Mouse (Mus musculus): ENCODE results near the gene Syce3.
"Not testable (repeated sequence)": the region's sequence is repeated elsewhere in the genome, so short reads cannot be mapped to it uniquely, and the experiment has no call there.

Gene Syce3

GRCm38 (mm10) chr15:89410118-89410517 is at the start of gene Syce3:
TSS of gene Syce3 (minus strand) at chr15:89410503.
- no peak for DNase-seq (ENCODE audit: low spot score)

GRCm38 (mm10) chr15:89459821-89460220 is 49.5 kb upstream of the Syce3 start:
- no peak for DNase-seq (ENCODE audit: low spot score)

GRCm38 (mm10) chr15:89458942-89459341 is 48.6 kb upstream of the Syce3 start:
- DNase-seq (ENCODE audit: low spot score) = no peak

- no peak for DNase-seq (ENCODE audit: low spot score)
These were observed 45.3 kb upstream of the Syce3 start for GRCm38 (mm10) chr15:89455642-89456041.

- no peak for DNase-seq (ENCODE audit: low spot score)
These were observed 44.6 kb upstream of the Syce3 start for GRCm38 (mm10) chr15:89454857-89455256.

- DNase-seq (ENCODE audit: low spot score) = no peak
These were observed 43.7 kb upstream of the Syce3 start, which contains the start of gene Mapk8ip2 for GRCm38 (mm10) chr15:89453865-89454478. TSS of gene Mapk8ip2 (plus strand) at chr15:89453913.

- DNase-seq (ENCODE audit: low spot score) = no peak
These were observed 42.9 kb upstream of the Syce3 start for GRCm38 (mm10) chr15:89452906-89453864.

- DNase-seq (ENCODE audit: low spot score) = no peak
These were observed 32.3 kb upstream of the Syce3 start for GRCm38 (mm10) chr15:89442486-89443070.

GRCm38 (mm10) chr15:89435878-89436277 is 25.6 kb upstream of the Syce3 start:
- DNase-seq (ENCODE audit: low spot score) = no peak

- DNase-seq (ENCODE audit: low spot score) = no peak
These were observed 23.8 kb upstream of the Syce3 start for GRCm38 (mm10) chr15:89434136-89434535.

GRCm38 (mm10) chr15:89432946-89433345 is 22.6 kb upstream of the Syce3 start:
- DNase-seq (ENCODE audit: low spot score) = no peak

- DNase-seq (ENCODE audit: low spot score) = no peak
These were observed 21.5 kb upstream of the Syce3 start for GRCm38 (mm10) chr15:89431806-89432205.

GRCm38 (mm10) chr15:89431271-89431670 is 21.0 kb upstream of the Syce3 start:
- no peak for DNase-seq (ENCODE audit: low spot score)

- not testable (repeated sequence) for DNase-seq (ENCODE audit: low spot score)
These were observed 20.5 kb upstream of the Syce3 start for GRCm38 (mm10) chr15:89430771-89431170.

- no peak for DNase-seq (ENCODE audit: low spot score)
These were observed 20.0 kb upstream of the Syce3 start for GRCm38 (mm10) chr15:89430341-89430740.

GRCm38 (mm10) chr15:89429352-89430221 is 19.3 kb upstream of the Syce3 start, which contains the start of the genes C730034F03Rik, Gm44502 and Chkb:
TSS of gene C730034F03Rik (plus strand) at chr15:89429589.
TSS of gene Gm44502 (minus strand) at chr15:89429696.
TSS of gene Chkb (minus strand) at chr15:89429908.
- DNase-seq (ENCODE audit: low spot score) = peak; percentile 90

- no peak for DNase-seq (ENCODE audit: low spot score)
These were observed 18.6 kb upstream of the Syce3 start for GRCm38 (mm10) chr15:89428821-89429351.

- DNase-seq (ENCODE audit: low spot score) = no peak
These were observed 18.0 kb upstream of the Syce3 start for GRCm38 (mm10) chr15:89428136-89428790.

- no peak for DNase-seq (ENCODE audit: low spot score)
These were observed 16.4 kb upstream of the Syce3 start for GRCm38 (mm10) chr15:89426716-89427115.

GRCm38 (mm10) chr15:89425711-89426121 is 15.4 kb upstream of the Syce3 start, which contains the start of gene Cpt1b:
TSS of gene Cpt1b (minus strand) at chr15:89425863.
- no peak for DNase-seq (ENCODE audit: low spot score)

GRCm38 (mm10) chr15:89424621-89425020 is 14.3 kb upstream of the Syce3 start:
- no peak for DNase-seq (ENCODE audit: low spot score)

Measured in ovary, adult 18-20 months (tissue).